Mouse (Mus musculus) CH12.LX (cell line): ENCODE data around the gene Tnfaip6.

ENCODE experiments used
- MAFK ChIP-seq: IDR thresholded peaks from 2 replicates; pipeline ENCODE4 v1.6.1; 2011; ENCODE audit warnings: low read length, improper control_type of control experiment; ENCODE audit not compliant: insufficient replicate concordance
- TCF12 ChIP-seq: IDR thresholded peaks from 2 replicates; pipeline ENCODE4 v1.6.1; 2014; ENCODE audit warnings: low read depth, mild to moderate bottlenecking, inconsistent platforms, low read length, improper control_type of control experiment

DNA sequence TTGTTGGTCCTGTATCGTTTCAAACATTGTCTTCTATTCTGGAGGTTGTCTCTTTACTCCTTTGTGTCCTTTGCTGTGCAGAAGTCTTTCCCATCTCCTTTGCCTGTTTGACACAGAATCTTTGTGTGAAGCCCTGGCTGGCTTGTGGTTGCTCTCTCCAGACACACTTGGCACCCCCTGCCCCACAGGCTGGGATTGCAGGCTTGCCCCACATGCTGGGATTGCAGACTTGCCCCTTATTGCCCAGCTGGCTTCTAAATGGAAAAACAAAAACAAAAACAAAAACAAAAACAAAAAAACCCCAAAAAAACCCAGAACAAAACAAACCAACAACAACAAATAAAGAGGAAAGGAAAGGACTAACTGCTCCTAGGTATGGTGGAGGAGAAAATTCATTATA is 30.8 kb downstream of the Tnfaip6 start:
- no peak for TF ChIP-seq MAFK
- no peak for TF ChIP-seq TCF12
